Mouse (Mus musculus): ENCODE measurements around the gene Usp6nl. TPM values are rescaled to one million over a fixed set of nuclear protein-coding genes. Genes with fewer than 3 reads are reported as not detected.
A peak's percentile ranks its signal among the peaks of the same experiment; 100 is the strongest.

Gene Usp6nl
- polyA plus RNA-seq (2016; fragmentation: Nextera tagmentation; extraction: Ambion mirVana), result 6.5 and 8.9 TPM in 2 replicates

GRCm38 (mm10) chr2:6322376-6322901, at the start of gene Usp6nl:
TSS of gene Usp6nl (plus strand) at chr2:6322667.
- peaks cover 17% of the 10 kb centered on the region for H3K4me1 ChIP-seq
- no peaks in the 10 kb centered on the region for H3K9me3 ChIP-seq
- no peaks in the 10 kb centered on the region for H3K36me3 ChIP-seq
- DNase-seq (ENCODE audit: low spot score), result peak; percentile 92
- H3K27me3 ChIP-seq (ENCODE audit: insufficient read depth, poor library complexity, severe bottlenecking), result no peaks in the 10 kb centered on the region
- WGBS, result under 1% methylated on average over 75 of the region's 75 CpGs
- H3K4me3 ChIP-seq, result peak within 1 kb of the TSS; percentile 82
- H3K27ac ChIP-seq, result peak within 1 kb of the TSS; percentile 95

- Histone ChIP-seq H3K4me1 (peaks cover 16% of the 10 kb centered on the region), H3K27ac (peak overlapping the region; percentile 80), H3K9me3 (no peaks in the 10 kb centered on the region), H3K27me3 (ENCODE audit: insufficient read depth, poor library complexity, severe bottlenecking) (0 out of 2 replicates have a peak, but pooled peaks cover 3% of the 10 kb centered on the region), H3K4me3 (no peak overlapping the region), H3K36me3 (no peaks in the 10 kb centered on the region)
- WGBS, result 42% methylated on average over 10 of the region's 10 CpGs
- DNase-seq (ENCODE audit: low spot score), result no peak
These were observed 49.0 kb upstream of the Usp6nl start for GRCm38 (mm10) chr2:6273392-6273845.

- no peak for DNase-seq (ENCODE audit: low spot score)
- Histone ChIP-seq H3K27me3 (ENCODE audit: insufficient read depth, poor library complexity, severe bottlenecking) (no peaks in the 10 kb centered on the region), H3K27ac (peak overlapping the region; percentile 3; the same call in 1 of the 2 replicates), H3K4me3 (no peak overlapping the region), H3K4me1 (peaks cover 6% of the 10 kb centered on the region), H3K9me3 (no peaks in the 10 kb centered on the region), H3K36me3 (no peaks in the 10 kb centered on the region)
- WGBS, result 78% methylated on average over 10 of the region's 10 CpGs
These were observed 43.5 kb upstream of the Usp6nl start for GRCm38 (mm10) chr2:6278813-6279530.

- H3K27ac ChIP-seq, result no peak overlapping the region
- peaks cover 6% of the 10 kb centered on the region for H3K4me1 ChIP-seq
- no peaks in the 10 kb centered on the region for H3K27me3 ChIP-seq (ENCODE audit: insufficient read depth, poor library complexity, severe bottlenecking)
- whole genome bisulfite sequencing, result 70% methylated on average over 10 of the region's 10 CpGs
- H3K36me3 ChIP-seq, result no peaks in the 10 kb centered on the region
- no peak overlapping the region for H3K4me3 ChIP-seq
- DNase-seq (ENCODE audit: low spot score), result no peak
- H3K9me3 ChIP-seq, result no peaks in the 10 kb centered on the region
These were observed 42.7 kb upstream of the Usp6nl start for GRCm38 (mm10) chr2:6279614-6280301.

- H3K4me3 ChIP-seq, result no peak overlapping the region
- H3K9me3 ChIP-seq, result no peaks in the 10 kb centered on the region
- no peak for DNase-seq (ENCODE audit: low spot score)
- H3K27me3 ChIP-seq (ENCODE audit: insufficient read depth, poor library complexity, severe bottlenecking), result no peaks in the 10 kb centered on the region
- no peak overlapping the region for H3K27ac ChIP-seq
- peaks cover 10% of the 10 kb centered on the region for H3K4me1 ChIP-seq
- H3K36me3 ChIP-seq, result no peaks in the 10 kb centered on the region
- WGBS, result 85% methylated on average over 2 of the region's 2 CpGs
These were observed 38.9 kb upstream of the Usp6nl start for GRCm38 (mm10) chr2:6283569-6283968.

GRCm38 (mm10) chr2:6284784-6285183, 37.7 kb upstream of the Usp6nl start:
- no peak for DNase-seq (ENCODE audit: low spot score)
- Histone ChIP-seq H3K4me3 (no peak overlapping the region), H3K27me3 (ENCODE audit: insufficient read depth, poor library complexity, severe bottlenecking) (no peaks in the 10 kb centered on the region), H3K36me3 (no peaks in the 10 kb centered on the region), H3K9me3 (no peaks in the 10 kb centered on the region), H3K27ac (no peak overlapping the region), H3K4me1 (peaks cover 10% of the 10 kb centered on the region)
- 46% methylated on average over 3 of the region's 3 CpGs for WGBS

GRCm38 (mm10) chr2:6285794-6286193, 36.7 kb upstream of the Usp6nl start:
- H3K27ac ChIP-seq, result no peak overlapping the region
- DNase-seq (ENCODE audit: low spot score), result no peak
- H3K27me3 ChIP-seq (ENCODE audit: insufficient read depth, poor library complexity, severe bottlenecking), result no peaks in the 10 kb centered on the region
- H3K4me3 ChIP-seq, result no peak overlapping the region
- 24% methylated on average over 1 of the region's 1 CpGs for WGBS
- H3K9me3 ChIP-seq, result no peaks in the 10 kb centered on the region
- H3K36me3 ChIP-seq, result no peaks in the 10 kb centered on the region
- H3K4me1 ChIP-seq, result peaks cover 10% of the 10 kb centered on the region

GRCm38 (mm10) chr2:6293825-6294444, 28.5 kb upstream of the Usp6nl start:
- no peak for DNase-seq (ENCODE audit: low spot score)
- Histone ChIP-seq H3K4me3 (no peak overlapping the region), H3K27me3 (ENCODE audit: insufficient read depth, poor library complexity, severe bottlenecking) (no peaks in the 10 kb centered on the region), H3K36me3 (no peaks in the 10 kb centered on the region), H3K27ac (no peak overlapping the region), H3K4me1 (peaks cover 6% of the 10 kb centered on the region; the same call in 1 of the 2 replicates), H3K9me3 (no peaks in the 10 kb centered on the region)
- WGBS, result 63% methylated on average over 11 of the region's 11 CpGs

GRCm38 (mm10) chr2:6294993-6295628, 27.4 kb upstream of the Usp6nl start:
- Histone ChIP-seq H3K9me3 (no peaks in the 10 kb centered on the region), H3K27ac (no peak overlapping the region), H3K27me3 (ENCODE audit: insufficient read depth, poor library complexity, severe bottlenecking) (no peaks in the 10 kb centered on the region), H3K4me1 (peaks cover 6% of the 10 kb centered on the region; the same call in 1 of the 2 replicates), H3K36me3 (no peaks in the 10 kb centered on the region), H3K4me3 (no peak overlapping the region)
- WGBS, result 59% methylated on average over 7 of the region's 7 CpGs
- DNase-seq (ENCODE audit: low spot score), result no peak

GRCm38 (mm10) chr2:6304768-6305167, 17.7 kb upstream of the Usp6nl start:
- 91% methylated on average over 4 of the region's 4 CpGs for WGBS
- H3K9me3 ChIP-seq, result no peaks in the 10 kb centered on the region
- no peak overlapping the region for H3K27ac ChIP-seq
- no peaks in the 10 kb centered on the region for H3K36me3 ChIP-seq
- DNase-seq (ENCODE audit: low spot score), result no peak
- H3K4me3 ChIP-seq, result no peak overlapping the region
- H3K4me1 ChIP-seq, result no peaks in the 10 kb centered on the region
- no peaks in the 10 kb centered on the region for H3K27me3 ChIP-seq (ENCODE audit: insufficient read depth, poor library complexity, severe bottlenecking)

GRCm38 (mm10) chr2:6306861-6307260, 15.6 kb upstream of the Usp6nl start:
- no peaks in the 10 kb centered on the region for H3K9me3 ChIP-seq
- H3K27ac ChIP-seq, result no peak overlapping the region
- no peak for DNase-seq (ENCODE audit: low spot score)
- no peaks in the 10 kb centered on the region for H3K36me3 ChIP-seq
- H3K4me1 ChIP-seq, result no peaks in the 10 kb centered on the region
- WGBS, result 79% methylated on average over 3 of the region's 3 CpGs
- H3K27me3 ChIP-seq (ENCODE audit: insufficient read depth, poor library complexity, severe bottlenecking), result no peaks in the 10 kb centered on the region
- H3K4me3 ChIP-seq, result no peak overlapping the region

- no peaks in the 10 kb centered on the region for H3K27me3 ChIP-seq (ENCODE audit: insufficient read depth, poor library complexity, severe bottlenecking)
- H3K4me1 ChIP-seq, result no peaks in the 10 kb centered on the region
- WGBS, result 66% methylated on average over 6 of the region's 6 CpGs
- no peak overlapping the region for H3K4me3 ChIP-seq
- no peak for DNase-seq (ENCODE audit: low spot score)
- H3K36me3 ChIP-seq, result no peaks in the 10 kb centered on the region
- H3K27ac ChIP-seq, result no peak overlapping the region
- H3K9me3 ChIP-seq, result no peaks in the 10 kb centered on the region
These were observed 13.1 kb upstream of the Usp6nl start for GRCm38 (mm10) chr2:6309373-6309821.

Measured in heart, embryonic 10.5 days (tissue).